Mouse (Mus musculus): ENCODE measurements around the gene Asic3. TPM values are rescaled to one million over a fixed set of nuclear protein-coding genes. Genes with fewer than 3 reads are reported as not detected.
A peak's percentile ranks its signal among the peaks of the same experiment; 100 is the strongest.

Gene Asic3
- polyA plus RNA-seq, 1 experiment from 2014 or later, result 0.26 TPM

DNA sequence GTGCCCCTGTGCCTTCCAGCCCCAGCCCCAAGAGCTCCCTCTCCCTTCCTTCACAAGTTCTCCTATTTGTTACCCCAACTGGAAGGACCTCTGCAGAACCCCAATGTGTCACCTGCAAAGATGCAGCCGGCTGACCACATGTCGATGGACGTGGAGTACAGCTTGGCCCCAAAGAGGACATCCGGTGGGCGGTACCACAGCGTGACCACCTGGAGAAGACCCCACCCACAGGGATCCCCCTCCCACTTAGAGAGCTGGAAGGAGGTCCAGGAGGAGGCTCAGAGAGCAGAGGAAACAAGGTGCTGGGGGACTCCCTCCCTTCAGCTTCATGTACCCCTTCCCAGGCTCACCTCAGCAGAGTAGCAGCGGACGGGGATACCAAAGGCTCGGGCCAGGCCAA lies 7.2 kb downstream of the Asic3 start:
- Histone ChIP-seq H3K4me2 (replicated peaks; ENCODE audit: low read depth, low read length) (no peak overlapping the region), H3K27me3 (ENCODE audit: control insufficient read depth, insufficient read depth, low read length) (no peaks in the 10 kb centered on the region)
- WGBS, result 89% methylated on average over 9 of the region's 9 CpGs

DNA sequence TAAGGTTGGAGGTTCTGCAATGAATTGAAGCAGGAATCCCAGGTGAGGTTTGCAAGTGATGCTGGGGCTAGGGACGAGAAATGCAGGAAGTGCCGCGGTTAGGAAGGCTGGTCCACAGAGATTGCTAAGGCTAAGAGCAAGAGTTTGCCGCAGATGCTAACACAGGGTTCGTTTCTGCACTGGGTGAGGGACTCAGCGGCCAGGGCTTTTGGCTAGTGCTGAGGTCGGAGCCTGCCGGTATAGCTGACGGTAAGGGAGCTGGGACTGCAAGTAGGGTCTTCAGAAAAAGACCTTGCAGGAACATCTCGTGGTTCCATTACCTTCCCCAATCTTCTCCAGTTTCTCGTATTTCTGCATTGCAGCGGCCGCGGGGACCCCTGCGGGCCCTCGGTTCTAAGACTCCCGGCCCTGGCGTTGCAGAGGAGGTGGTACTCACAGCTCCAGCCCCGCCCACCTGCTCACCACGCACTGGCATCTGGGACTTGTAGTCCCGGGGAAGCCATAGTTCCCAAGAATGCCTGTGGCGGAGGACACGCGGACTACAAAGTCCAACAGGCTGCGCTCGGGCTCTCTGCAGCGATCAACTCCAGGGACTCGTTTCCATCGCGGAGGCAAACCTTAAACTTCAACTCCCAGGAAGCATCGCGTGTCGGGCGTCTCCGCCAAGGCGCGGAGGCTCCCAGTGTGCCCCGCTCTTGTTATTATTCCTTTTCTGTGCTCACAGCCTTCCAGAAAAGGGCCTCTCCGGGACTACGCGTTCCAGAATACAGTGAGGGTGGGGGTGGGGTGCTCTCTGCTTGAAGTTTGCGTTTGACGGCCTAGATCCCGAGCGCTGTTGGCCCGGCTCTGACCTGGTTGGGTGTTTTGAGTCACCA lies 10.2 kb downstream of the Asic3 start, which contains the start of the genes Cdk5 and Slc4a2:
Cdk5 (minus strand) TSS at position 402 of the 875 bp plus-strand sequence.
Slc4a2 (plus strand) TSS at position 709 of the 875 bp plus-strand sequence.
- H3K27me3 ChIP-seq (ENCODE audit: control insufficient read depth, insufficient read depth, low read length), result no peaks in the 10 kb centered on the region
- peak within 1 kb of the TSS; percentile 67 for H3K4me3 ChIP-seq (ENCODE audit: low read depth, low read length)
- H3K9ac ChIP-seq (replicated peaks; ENCODE audit: low read depth, low read length), result peak within 1 kb of the TSS; percentile 71
- H3K36me3 ChIP-seq (ENCODE audit: control insufficient read depth, insufficient read depth, low read length), result peaks cover 12% of the 10 kb centered on the region; the same call in 1 of the 2 replicates
- under 1% methylated on average over 46 of the region's 46 CpGs for WGBS
- ATAC-seq (ENCODE audit: insufficient number of reproducible peaks, insufficient read depth, low FRiP score, low read depth), result peak; percentile 91
- H3K4me1 ChIP-seq (ENCODE audit: control insufficient read depth, insufficient read depth, low read length), result peaks cover 37% of the 10 kb centered on the region
- peak within 1 kb of the TSS; percentile 96 for H3K4me2 ChIP-seq (replicated peaks; ENCODE audit: low read depth, low read length)
- H3K9me3 ChIP-seq (ENCODE audit: control insufficient read depth, low read depth, low read length), result no peaks in the 10 kb centered on the region
- peak within 1 kb of the TSS; percentile 93 for H3K27ac ChIP-seq (ENCODE audit: low read length)

More for the DNA sequence above, 7.2 kb downstream of the Asic3 start:
- no peak overlapping the region for H3K27ac ChIP-seq (ENCODE audit: low read length)
- H3K36me3 ChIP-seq (ENCODE audit: control insufficient read depth, insufficient read depth, low read length), result peaks cover 12% of the 10 kb centered on the region; the same call in 1 of the 2 replicates
- H3K9ac ChIP-seq (replicated peaks; ENCODE audit: low read depth, low read length), result no peak overlapping the region
- no peak overlapping the region for H3K4me3 ChIP-seq (ENCODE audit: low read depth, low read length)
- no peak for ATAC-seq (ENCODE audit: insufficient number of reproducible peaks, insufficient read depth, low FRiP score, low read depth)
- H3K4me1 ChIP-seq (ENCODE audit: control insufficient read depth, insufficient read depth, low read length), result peaks cover 19% of the 10 kb centered on the region
- no peaks in the 10 kb centered on the region for H3K9me3 ChIP-seq (ENCODE audit: control insufficient read depth, low read depth, low read length)

DNA sequence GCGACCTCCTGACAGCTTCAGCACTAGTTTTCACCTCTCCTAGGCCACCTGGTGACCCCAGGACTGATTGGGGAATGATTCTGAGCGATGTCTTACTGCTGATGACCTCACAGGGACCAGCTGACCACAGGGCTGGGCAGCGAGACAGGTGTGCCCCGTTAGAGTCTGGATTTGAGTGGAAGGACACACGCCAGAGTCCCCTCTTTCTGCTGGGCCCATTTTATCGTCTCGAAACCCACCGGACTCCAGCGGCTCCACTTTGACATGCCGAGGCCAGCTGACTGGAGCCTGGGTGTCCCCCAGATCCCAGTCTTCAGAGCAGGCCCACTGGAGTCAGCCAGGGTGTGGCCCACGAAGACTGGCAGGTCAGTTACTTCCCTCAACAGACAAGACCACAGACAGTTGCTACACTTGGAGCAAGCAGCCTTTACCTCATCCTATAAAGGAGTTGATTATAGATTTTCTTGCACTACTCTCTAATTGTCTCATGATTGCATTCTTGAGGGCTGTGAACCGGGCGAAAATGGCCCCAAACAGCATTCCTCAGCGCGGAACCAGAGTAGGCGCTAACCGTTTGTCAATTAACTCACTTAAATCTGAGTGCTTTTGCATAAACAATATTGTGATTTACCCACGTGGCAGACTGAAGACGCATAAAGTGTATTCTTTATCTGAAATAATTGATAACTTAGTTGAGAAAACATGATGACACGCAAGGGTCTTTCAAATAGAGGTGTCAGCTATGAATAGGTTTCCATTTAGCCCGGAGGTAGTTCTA lies 11.0 kb downstream of the Asic3 start:
- Histone ChIP-seq H3K9me3 (ENCODE audit: control insufficient read depth, low read depth, low read length) (no peaks in the 10 kb centered on the region), H3K4me3 (ENCODE audit: low read depth, low read length) (peak overlapping the region; percentile 67), H3K4me2 (replicated peaks; ENCODE audit: low read depth, low read length) (peak overlapping the region; percentile 96), H3K27ac (ENCODE audit: low read length) (peak overlapping the region; percentile 93), H3K27me3 (ENCODE audit: control insufficient read depth, insufficient read depth, low read length) (no peaks in the 10 kb centered on the region), H3K36me3 (ENCODE audit: control insufficient read depth, insufficient read depth, low read length) (peaks cover 8% of the 10 kb centered on the region; the same call in 1 of the 2 replicates), H3K4me1 (ENCODE audit: control insufficient read depth, insufficient read depth, low read length) (peaks cover 40% of the 10 kb centered on the region), H3K9ac (replicated peaks; ENCODE audit: low read depth, low read length) (peak overlapping the region; percentile 71; the same call in 1 of the 2 replicates)
- 10% methylated on average over 21 of the region's 21 CpGs for WGBS
- no peak for ATAC-seq (ENCODE audit: insufficient number of reproducible peaks, insufficient read depth, low FRiP score, low read depth)

DNA sequence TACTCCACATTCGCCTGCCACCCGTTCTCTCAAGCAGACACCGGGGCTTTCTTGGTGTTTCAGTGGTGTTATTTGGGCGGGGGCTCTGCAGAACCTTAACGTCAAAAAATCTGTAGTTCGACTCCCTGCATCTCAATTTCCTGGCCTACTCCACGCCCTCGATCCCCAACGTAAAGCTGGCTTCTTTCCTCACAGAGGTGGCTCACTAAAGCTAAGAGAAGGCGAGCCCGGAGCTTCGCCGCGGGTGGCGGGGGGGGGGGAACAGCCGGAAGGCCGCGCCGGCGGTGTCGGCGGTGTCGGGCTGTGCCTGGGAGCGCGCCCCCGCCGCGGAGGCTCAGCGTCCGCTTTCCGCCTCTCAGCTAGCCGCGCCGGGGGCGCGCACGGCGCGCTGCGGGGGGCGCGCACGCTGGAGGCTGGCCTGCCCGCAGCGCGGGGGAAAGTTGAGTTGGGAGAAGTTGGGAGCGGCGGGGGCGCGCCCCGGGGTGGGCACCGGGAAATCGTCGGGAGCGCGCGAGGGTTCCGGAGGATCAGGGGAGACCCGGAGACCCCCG lies 11.7 kb downstream of the Asic3 start:
- peak overlapping the region; percentile 96 for H3K4me2 ChIP-seq (replicated peaks; ENCODE audit: low read depth, low read length)
- 1% methylated on average over 53 of the region's 60 CpGs for WGBS
- H3K4me3 ChIP-seq (ENCODE audit: low read depth, low read length), result peak overlapping the region; percentile 67
- H3K27me3 ChIP-seq (ENCODE audit: control insufficient read depth, insufficient read depth, low read length), result no peaks in the 10 kb centered on the region
- H3K4me1 ChIP-seq (ENCODE audit: control insufficient read depth, insufficient read depth, low read length), result peaks cover 40% of the 10 kb centered on the region
- H3K27ac ChIP-seq (ENCODE audit: low read length), result peak overlapping the region; percentile 93
- H3K36me3 ChIP-seq (ENCODE audit: control insufficient read depth, insufficient read depth, low read length), result peaks cover 9% of the 10 kb centered on the region
- H3K9ac ChIP-seq (replicated peaks; ENCODE audit: low read depth, low read length), result peak overlapping the region; percentile 71
- no peaks in the 10 kb centered on the region for H3K9me3 ChIP-seq (ENCODE audit: control insufficient read depth, low read depth, low read length)
- 0 out of 2 replicates have a peak, but pooled peaks have one; percentile 4 for ATAC-seq (ENCODE audit: insufficient number of reproducible peaks, insufficient read depth, low FRiP score, low read depth)

DNA sequence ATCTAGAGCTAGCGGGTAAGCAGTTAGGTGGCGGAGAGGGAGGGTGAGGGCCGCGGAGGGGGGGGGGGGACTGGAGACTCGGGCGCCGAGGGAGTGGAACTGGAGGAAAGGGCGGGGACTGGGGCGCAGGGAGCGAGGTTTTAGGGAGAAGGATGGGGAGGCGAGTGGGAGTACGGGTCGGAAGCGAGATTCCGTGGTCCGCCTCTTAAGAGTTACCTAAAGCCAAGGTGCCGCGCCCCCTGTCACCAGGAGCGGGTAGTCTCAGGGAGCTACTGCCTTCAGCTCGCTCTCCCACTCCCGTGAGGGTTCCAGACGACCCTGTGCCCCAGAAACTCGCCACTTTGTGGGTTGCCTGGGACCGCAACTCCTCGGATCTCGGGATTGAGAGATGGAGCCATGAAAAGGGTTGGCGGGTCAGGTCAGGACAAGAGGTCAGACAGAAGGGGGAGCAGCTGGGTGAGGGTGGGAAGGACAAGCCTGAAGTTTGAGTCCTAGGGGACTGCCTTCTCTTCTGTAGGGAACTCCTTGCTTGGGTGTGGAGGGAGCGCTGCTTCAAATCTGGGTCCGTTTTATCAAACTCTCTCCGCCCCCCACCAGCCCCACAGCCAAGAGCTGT lies 12.3 kb downstream of the Asic3 start:
- Histone ChIP-seq H3K9ac (replicated peaks; ENCODE audit: low read depth, low read length) (peak overlapping the region; percentile 71), H3K9me3 (ENCODE audit: control insufficient read depth, low read depth, low read length) (no peaks in the 10 kb centered on the region), H3K4me2 (replicated peaks; ENCODE audit: low read depth, low read length) (peak overlapping the region; percentile 96), H3K27ac (ENCODE audit: low read length) (peak overlapping the region; percentile 93), H3K4me3 (ENCODE audit: low read depth, low read length) (peak overlapping the region; percentile 67), H3K4me1 (ENCODE audit: control insufficient read depth, insufficient read depth, low read length) (peaks cover 40% of the 10 kb centered on the region), H3K36me3 (ENCODE audit: control insufficient read depth, insufficient read depth, low read length) (peaks cover 12% of the 10 kb centered on the region), H3K27me3 (ENCODE audit: control insufficient read depth, insufficient read depth, low read length) (no peaks in the 10 kb centered on the region)
- WGBS, result under 1% methylated on average over 26 of the region's 30 CpGs
- ATAC-seq (ENCODE audit: insufficient number of reproducible peaks, insufficient read depth, low FRiP score, low read depth), result no peak

DNA sequence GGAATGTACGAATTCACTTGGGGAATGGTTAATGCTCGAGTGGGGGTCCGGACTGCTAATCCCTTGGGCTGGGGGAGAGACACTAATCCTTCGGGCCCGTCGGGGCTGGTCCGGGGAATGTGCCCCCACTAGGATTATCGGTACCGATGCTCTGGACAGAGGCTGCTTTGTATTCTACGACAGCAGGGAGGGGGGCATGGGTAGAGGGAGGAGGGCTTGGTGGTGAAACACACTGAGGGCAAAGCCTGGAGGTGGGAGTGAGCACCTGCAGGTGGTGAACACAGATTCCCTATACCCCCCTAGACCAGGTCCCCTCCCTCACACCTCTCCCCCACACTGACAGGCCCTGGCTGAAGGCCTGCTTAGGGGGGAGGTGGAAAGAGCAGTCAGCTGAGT lies 12.8 kb downstream of the Asic3 start:
- Histone ChIP-seq H3K4me2 (replicated peaks; ENCODE audit: low read depth, low read length) (peak overlapping the region; percentile 96), H3K27ac (ENCODE audit: low read length) (no peak overlapping the region; the same call in 1 of the 2 replicates), H3K27me3 (ENCODE audit: control insufficient read depth, insufficient read depth, low read length) (no peaks in the 10 kb centered on the region), H3K9ac (replicated peaks; ENCODE audit: low read depth, low read length) (peak overlapping the region; percentile 71), H3K9me3 (ENCODE audit: control insufficient read depth, low read depth, low read length) (no peaks in the 10 kb centered on the region), H3K36me3 (ENCODE audit: control insufficient read depth, insufficient read depth, low read length) (peaks cover 17% of the 10 kb centered on the region), H3K4me1 (ENCODE audit: control insufficient read depth, insufficient read depth, low read length) (peaks cover 40% of the 10 kb centered on the region), H3K4me3 (ENCODE audit: low read depth, low read length) (peak overlapping the region; percentile 67)
- WGBS, result 2% methylated on average over 10 of the region's 10 CpGs
- no peak for ATAC-seq (ENCODE audit: insufficient number of reproducible peaks, insufficient read depth, low FRiP score, low read depth)

DNA sequence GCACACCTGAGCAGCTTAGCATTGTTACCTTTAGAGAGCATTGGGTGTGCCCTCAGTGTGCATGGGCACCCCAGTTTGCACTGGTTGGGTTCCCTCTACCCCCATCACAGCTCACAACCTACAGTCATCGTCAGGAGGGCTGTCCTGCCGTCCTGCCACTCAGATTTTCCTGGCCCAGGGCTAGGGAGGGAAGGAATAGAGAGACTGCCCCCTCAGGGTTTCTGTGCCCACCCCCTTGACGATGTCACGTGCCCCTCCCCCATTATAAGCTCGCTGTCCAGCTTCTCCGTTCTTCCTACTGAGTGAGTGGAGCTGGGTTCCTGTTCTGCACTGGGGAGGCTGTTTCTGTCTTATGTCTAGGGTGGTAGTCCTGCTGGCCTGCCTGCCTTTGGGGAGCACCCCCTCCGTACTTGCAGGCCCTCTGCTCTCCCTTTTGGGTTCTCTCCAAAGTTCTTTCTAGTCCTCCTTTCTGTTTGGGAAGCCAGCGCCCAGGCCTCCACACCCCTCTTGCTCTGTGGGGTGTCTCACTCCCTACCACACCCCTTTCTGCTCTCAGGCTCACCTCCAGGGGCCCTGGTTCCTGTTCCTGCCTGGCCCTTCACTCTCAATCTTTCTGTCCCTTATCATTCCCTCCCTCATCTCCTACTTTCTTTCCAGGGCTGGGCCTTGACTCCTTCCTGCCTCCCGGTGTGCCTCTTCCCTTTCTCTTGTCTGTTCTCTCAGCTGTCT lies 13.5 kb downstream of the Asic3 start:
- peaks cover 40% of the 10 kb centered on the region for H3K4me1 ChIP-seq (ENCODE audit: control insufficient read depth, insufficient read depth, low read length)
- 18% methylated on average over 9 of the region's 9 CpGs for WGBS
- H3K27ac ChIP-seq (ENCODE audit: low read length), result peak overlapping the region; percentile 53; the same call in 1 of the 2 replicates
- no peak for ATAC-seq (ENCODE audit: insufficient number of reproducible peaks, insufficient read depth, low FRiP score, low read depth)
- no peaks in the 10 kb centered on the region for H3K27me3 ChIP-seq (ENCODE audit: control insufficient read depth, insufficient read depth, low read length)
- peak overlapping the region; percentile 67 for H3K4me3 ChIP-seq (ENCODE audit: low read depth, low read length)
- no peaks in the 10 kb centered on the region for H3K9me3 ChIP-seq (ENCODE audit: control insufficient read depth, low read depth, low read length)
- no peak overlapping the region for H3K9ac ChIP-seq (replicated peaks; ENCODE audit: low read depth, low read length)
- H3K36me3 ChIP-seq (ENCODE audit: control insufficient read depth, insufficient read depth, low read length), result peaks cover 24% of the 10 kb centered on the region
- H3K4me2 ChIP-seq (replicated peaks; ENCODE audit: low read depth, low read length), result peak overlapping the region; percentile 96

Data from stomach, embryonic 14.5 days (tissue).